Mouse (Mus musculus) olfactory bulb, adult 2 months (tissue): Measurements from ENCODE around the gene A030005L19Rik. TPM values are rescaled to one million over a fixed set of nuclear protein-coding genes. Genes with fewer than 3 reads are reported as not detected.
"Not testable (repeated sequence)": the region's sequence is repeated elsewhere in the genome, so short reads cannot be mapped to it uniquely, and the experiment has no call there.

Experiments used
- H3K27ac ChIP-seq: fragments of 200-500 bp; 2 replicates; pipeline ENCODE4 v1.5.1; 2012; ENCODE audit warnings: low read depth, low read length; ENCODE audit not compliant: insufficient read depth
- H3K4me1 ChIP-seq: fragments of 200-500 bp; 2 replicates; pipeline ENCODE4 v1.6.1; 2012; ENCODE audit warnings: low read length; ENCODE audit not compliant: control insufficient read depth, insufficient read depth
- H3K4me3 ChIP-seq: fragments of 200-500 bp; 2 replicates; pipeline ENCODE4 v1.5.1; 2012; ENCODE audit warnings: mild to moderate bottlenecking, low read depth, low read length, moderate library complexity; ENCODE audit not compliant: insufficient read depth
- CTCF ChIP-seq: fragments of 200-500 bp; IDR thresholded peaks from 2 replicates; pipeline ENCODE4 v1.5.1; 2012; ENCODE audit warnings: low read depth, mild to moderate bottlenecking, low read length, moderate library complexity; ENCODE audit not compliant: insufficient read depth
- POLR2A ChIP-seq: fragments of 200-500 bp; IDR thresholded peaks from 2 replicates; pipeline ENCODE4 v1.6.1; 2012; ENCODE audit warnings: mild to moderate bottlenecking, low read depth, low read length, moderate library complexity; ENCODE audit not compliant: insufficient read depth
- WGBS: fragments of 180-500 bp; shearing (Covaris S2); methylation state at CpG from one replicate; pipeline ENCODE4 v1.1.7; 2018; 5-methylcytosine and 5-hydroxymethylcytosine counted together
- polyA plus RNA-seq: library from polyadenylated mRNA; stranded (reverse); fragments of >200 nt; gene quantifications from 2 replicates; pipeline ENCODE4 v1.2.4, GENCODE M21; 2012; ENCODE audit warnings: low replicate concordance; ENCODE audit not compliant: missing spikeins, insufficient read depth, insufficient read length

The A030005L19Rik gene
- not detected in 2 replicates for polyA plus RNA-seq

GRCm38 (mm10) chr1:82913025-82913424, at the start of gene A030005L19Rik:
Gene A030005L19Rik (plus strand): TSS chr1:82913325.
- H3K27ac ChIP-seq, result no peak within 1 kb of the TSS
- TF ChIP-seq POLR2A, result no peak
- no peaks in the 10 kb centered on the region; the same call in 1 of the 2 replicates for H3K4me1 ChIP-seq
- H3K4me3 ChIP-seq, result no peak within 1 kb of the TSS
- 87% methylated on average over 3 of the region's 3 CpGs for WGBS

GRCm38 (mm10) chr1:82870202-82870601, 42.9 kb upstream of the A030005L19Rik start:
- no peak overlapping the region for H3K4me3 ChIP-seq
- WGBS, result 88% methylated on average over 3 of the region's 3 CpGs

GRCm38 (mm10) chr1:82879172-82879571, 34.0 kb upstream of the A030005L19Rik start:
- 58% methylated on average over 2 of the region's 2 CpGs for WGBS

More at GRCm38 (mm10) chr1:82870202-82870601, 42.9 kb upstream of the A030005L19Rik start:
- Histone ChIP-seq H3K4me1 (no peaks in the 10 kb centered on the region), H3K27ac (no peak overlapping the region)
- no peak for TF ChIP-seq CTCF
- no peak for TF ChIP-seq POLR2A

GRCm38 (mm10) chr1:82880196-82880595, 32.9 kb upstream of the A030005L19Rik start:
- H3K27ac ChIP-seq, result no peak overlapping the region
- no peaks in the 10 kb centered on the region for H3K4me1 ChIP-seq
- TF ChIP-seq CTCF (no peak), POLR2A (no peak)
- H3K4me3 ChIP-seq, result no peak overlapping the region
- WGBS, result 71% methylated on average over 8 of the region's 8 CpGs

More at GRCm38 (mm10) chr1:82879172-82879571, 34.0 kb upstream of the A030005L19Rik start:
- Histone ChIP-seq H3K4me3 (no peak overlapping the region), H3K27ac (no peak overlapping the region), H3K4me1 (no peaks in the 10 kb centered on the region)
- TF ChIP-seq POLR2A, result no peak

- no peak overlapping the region for H3K4me3 ChIP-seq
- no peaks in the 10 kb centered on the region for H3K4me1 ChIP-seq
- no peak overlapping the region for H3K27ac ChIP-seq
- TF ChIP-seq POLR2A, result no peak
- TF ChIP-seq CTCF, result no peak
- WGBS, result 83% methylated on average over 7 of the region's 7 CpGs
Measured at GRCm38 (mm10) chr1:82893269-82893668, 19.9 kb upstream of the A030005L19Rik start.

GRCm38 (mm10) chr1:82900567-82900966, 12.6 kb upstream of the A030005L19Rik start:
- Histone ChIP-seq H3K27ac (no peak overlapping the region), H3K4me1 (no peaks in the 10 kb centered on the region), H3K4me3 (no peak overlapping the region)
- 94% methylated on average over 1 of the region's 1 CpGs for WGBS
- TF ChIP-seq CTCF (no peak), POLR2A (no peak)

GRCm38 (mm10) chr1:82901201-82901600, 11.9 kb upstream of the A030005L19Rik start:
- no peak overlapping the region for H3K27ac ChIP-seq
- WGBS, result 91% methylated on average over 3 of the region's 3 CpGs

GRCm38 (mm10) chr1:82905886-82906285, 7.2 kb upstream of the A030005L19Rik start:
- H3K27ac ChIP-seq, result no peak overlapping the region
- TF ChIP-seq POLR2A, result no peak
- no peak for TF ChIP-seq CTCF
- H3K4me1 ChIP-seq, result no peaks in the 10 kb centered on the region; the same call in 1 of the 2 replicates
- no peak overlapping the region for H3K4me3 ChIP-seq
- 68% methylated on average over 3 of the region's 3 CpGs for WGBS

More at GRCm38 (mm10) chr1:82901201-82901600, 11.9 kb upstream of the A030005L19Rik start:
- Histone ChIP-seq H3K4me3 (no peak overlapping the region), H3K4me1 (no peaks in the 10 kb centered on the region)
- TF ChIP-seq POLR2A (no peak), CTCF (no peak)

GRCm38 (mm10) chr1:82913434-82913833, 309 bp downstream of the A030005L19Rik start:
- H3K4me3 ChIP-seq, H3K4me1 ChIP-seq, H3K27ac ChIP-seq: not testable (repeated sequence)
- WGBS, result 98% methylated on average over 5 of the region's 5 CpGs

GRCm38 (mm10) chr1:82924650-82925049, 11.5 kb downstream of the A030005L19Rik start, which contains the start of gene A030014E15Rik:
Gene A030014E15Rik (plus strand): TSS chr1:82924917.
- WGBS, result 80% methylated on average over 6 of the region's 6 CpGs
- H3K4me3 ChIP-seq, result no peak within 1 kb of the TSS
- TF ChIP-seq CTCF, result no peak
- no peak for TF ChIP-seq POLR2A
- H3K27ac ChIP-seq, result no peak within 1 kb of the TSS
- H3K4me1 ChIP-seq, result no peaks in the 10 kb centered on the region

GRCm38 (mm10) chr1:82930558-82930957, 17.4 kb downstream of the A030005L19Rik start:
- 87% methylated on average over 3 of the region's 3 CpGs for WGBS
- not testable (repeated sequence) for H3K4me1 ChIP-seq, H3K27ac ChIP-seq, H3K4me3 ChIP-seq

- not testable (repeated sequence) for H3K27ac ChIP-seq, H3K4me1 ChIP-seq, H3K4me3 ChIP-seq
- no CpG with 5 or more reads among the region's 6 CpGs for WGBS
Measured at GRCm38 (mm10) chr1:82931326-82931725, 18.2 kb downstream of the A030005L19Rik start, which contains the start of gene Gm6217. Gene Gm6217 (minus strand): TSS chr1:82931399.
